Mouse (Mus musculus) 3T3-L1 (cell line): ENCODE measurements around the gene Set.
"Not testable (repeated sequence)": the region's sequence is repeated elsewhere in the genome, so short reads cannot be mapped to it uniquely, and the experiment has no call there.

Source experiments
- DNase-seq: peaks from one replicate; pipeline ENCODE4 v3.0.0-alpha.2; 2015; ENCODE audit warnings: low read depth, low spot score

The Set gene

GRCm38 (mm10) chr2:30057223-30057904, at the start of gene Set:
Gene Set (plus strand): TSS chr2:30057378.
- DNase-seq, result no peak

- no peak for DNase-seq
Measured at GRCm38 (mm10) chr2:30009101-30009500, 48.1 kb upstream of the Set start.

GRCm38 (mm10) chr2:30010840-30011281, 46.3 kb upstream of the Set start:
- DNase-seq, result no peak

GRCm38 (mm10) chr2:30014326-30014966, 42.7 kb upstream of the Set start:
- DNase-seq, result no peak

GRCm38 (mm10) chr2:30025454-30025853, 31.7 kb upstream of the Set start:
- DNase-seq, result no peak

GRCm38 (mm10) chr2:30026997-30027396, 30.2 kb upstream of the Set start:
- no peak for DNase-seq

- peak; percentile 36 for DNase-seq
Measured at GRCm38 (mm10) chr2:30032244-30032846, 24.8 kb upstream of the Set start.

GRCm38 (mm10) chr2:30032957-30033356, 24.2 kb upstream of the Set start:
- DNase-seq, result no peak

- no peak for DNase-seq
Measured at GRCm38 (mm10) chr2:30037762-30038161, 19.4 kb upstream of the Set start.

GRCm38 (mm10) chr2:30038370-30038769, 18.8 kb upstream of the Set start:
- DNase-seq, result no peak

- no peak for DNase-seq
Measured at GRCm38 (mm10) chr2:30039687-30040086, 17.5 kb upstream of the Set start.

GRCm38 (mm10) chr2:30042445-30042844, 14.7 kb upstream of the Set start:
- peak; percentile 88 for DNase-seq

GRCm38 (mm10) chr2:30044550-30044949, 12.6 kb upstream of the Set start:
- DNase-seq, result no peak

- no peak for DNase-seq
Measured at GRCm38 (mm10) chr2:30047127-30047526, 10.1 kb upstream of the Set start.

- DNase-seq, result no peak
Measured at GRCm38 (mm10) chr2:30048101-30048501, 9.1 kb upstream of the Set start.

GRCm38 (mm10) chr2:30048699-30049388, 8.3 kb upstream of the Set start, which contains the start of gene Wdr34:
Gene Wdr34 (minus strand): TSS chr2:30048881.
- peak; percentile 93 for DNase-seq

- no peak for DNase-seq
Measured at GRCm38 (mm10) chr2:30049831-30050230, 7.3 kb upstream of the Set start.

GRCm38 (mm10) chr2:30051992-30052761, 5.0 kb upstream of the Set start:
- DNase-seq, result peak; percentile 57

GRCm38 (mm10) chr2:30055310-30055709, 1.9 kb upstream of the Set start:
- DNase-seq, result not testable (repeated sequence)

GRCm38 (mm10) chr2:30056736-30057135, 442 bp upstream of the Set start:
- DNase-seq, result no peak

GRCm38 (mm10) chr2:30058418-30058817, 1.2 kb downstream of the Set start:
- DNase-seq, result no peak
